Mouse (Mus musculus) kidney, embryonic 16.5 days (tissue): ENCODE data around the gene Baiap2. TPM values are rescaled to one million over a fixed set of nuclear protein-coding genes. Genes with fewer than 3 reads are reported as not detected.
A peak's percentile ranks its signal among the peaks of the same experiment; 100 is the strongest.

ENCODE experiments used
- ATAC-seq: fragments of 200-750 bp; cut with Nextera tagmentation; 2 replicates; pipeline ENCODE4 v1.8.0; 2017; ENCODE audit warnings: moderate TSS enrichment; ENCODE audit not compliant: low FRiP score, low TSS enrichment
- H3K27ac ChIP-seq: fragments of 300-500 bp; sonication (generic); 2 replicates; pipeline ENCODE4 v1.5.1; 2014; ENCODE audit warnings: low read length
- H3K27me3 ChIP-seq: fragments of 300-500 bp; sonication (generic); 2 replicates; pipeline ENCODE4 v1.6.1; 2014; ENCODE audit warnings: low read length, control low read depth, mixed read lengths; ENCODE audit not compliant: insufficient read depth
- H3K36me3 ChIP-seq: fragments of 300-500 bp; sonication (generic); 2 replicates; pipeline ENCODE4 v1.6.1; 2014; ENCODE audit warnings: low read length, control low read depth, mixed read lengths; ENCODE audit not compliant: insufficient read depth
- H3K4me1 ChIP-seq: fragments of 300-500 bp; sonication (generic); 2 replicates; pipeline ENCODE4 v1.6.1; 2014; ENCODE audit warnings: low read length, control low read depth, mixed read lengths; ENCODE audit not compliant: insufficient read depth
- H3K4me2 ChIP-seq: fragments of 300-500 bp; sonication (generic); replicated peaks from 2 replicates; pipeline ENCODE4 v1.6.1; 2014; ENCODE audit warnings: low read depth, low read length
- H3K4me3 ChIP-seq: fragments of 300-500 bp; sonication (generic); 2 replicates; pipeline ENCODE4 v1.5.1; 2014; ENCODE audit warnings: mild to moderate bottlenecking, low read length
- H3K9ac ChIP-seq: fragments of 300-500 bp; sonication (generic); replicated peaks from 2 replicates; pipeline ENCODE4 v1.6.1; 2014; ENCODE audit warnings: low read length
- H3K9me3 ChIP-seq: fragments of 300-500 bp; sonication (generic); 2 replicates; pipeline ENCODE4 v1.6.1; 2016; ENCODE audit warnings: low read length, control low read depth
- WGBS: fragments of 180-500 bp; shearing (Covaris S2); extraction: QIAGEN DNeasy Blood & Tissue Kit; methylation state at CpG from one replicate; pipeline ENCODE4 v1.1.7; 2014; 5-methylcytosine and 5-hydroxymethylcytosine counted together
- polyA plus RNA-seq: library from polyadenylated mRNA; unstranded; fragments of >200 nt; fragmentation: Nextera tagmentation; extraction: Ambion mirVana; gene quantifications from 2 replicates; pipeline ENCODE4 v1.2.1, GENCODE M21; 2015

The Baiap2 gene
- polyA plus RNA-seq, 1 experiment from 2014 or later: 25.3 TPM

DNA sequence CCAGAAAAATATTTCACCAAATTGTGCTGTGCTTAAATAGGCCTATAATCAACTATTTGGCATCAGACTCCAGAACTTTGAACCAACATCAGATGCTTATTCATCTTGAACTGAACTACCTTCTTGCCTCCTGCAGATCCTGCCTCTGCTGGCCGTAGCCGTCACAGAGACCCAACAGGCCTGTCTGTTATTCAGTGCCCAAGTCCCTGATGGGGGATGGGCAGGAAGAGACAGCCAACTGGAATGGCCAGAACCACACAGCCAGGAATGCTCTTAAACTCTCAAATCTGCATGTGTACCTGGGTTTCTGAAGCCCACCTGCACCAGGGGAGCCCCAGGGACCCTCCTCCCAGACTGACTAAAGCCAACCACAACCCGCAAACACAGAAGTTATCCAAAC is 84.4 kb downstream of the Baiap2 start:
- Histone ChIP-seq H3K27ac (no peak overlapping the region), H3K9ac (no peak overlapping the region), H3K4me1 (0 out of 2 replicates have a peak, but pooled peaks cover 8% of the 10 kb centered on the region), H3K36me3 (no peaks in the 10 kb centered on the region), H3K9me3 (no peaks in the 10 kb centered on the region), H3K4me2 (no peak overlapping the region), H3K4me3 (no peak overlapping the region), H3K27me3 (no peaks in the 10 kb centered on the region)
- WGBS: 71% methylated on average over 3 of the region's 3 CpGs
- ATAC-seq: no peak

DNA sequence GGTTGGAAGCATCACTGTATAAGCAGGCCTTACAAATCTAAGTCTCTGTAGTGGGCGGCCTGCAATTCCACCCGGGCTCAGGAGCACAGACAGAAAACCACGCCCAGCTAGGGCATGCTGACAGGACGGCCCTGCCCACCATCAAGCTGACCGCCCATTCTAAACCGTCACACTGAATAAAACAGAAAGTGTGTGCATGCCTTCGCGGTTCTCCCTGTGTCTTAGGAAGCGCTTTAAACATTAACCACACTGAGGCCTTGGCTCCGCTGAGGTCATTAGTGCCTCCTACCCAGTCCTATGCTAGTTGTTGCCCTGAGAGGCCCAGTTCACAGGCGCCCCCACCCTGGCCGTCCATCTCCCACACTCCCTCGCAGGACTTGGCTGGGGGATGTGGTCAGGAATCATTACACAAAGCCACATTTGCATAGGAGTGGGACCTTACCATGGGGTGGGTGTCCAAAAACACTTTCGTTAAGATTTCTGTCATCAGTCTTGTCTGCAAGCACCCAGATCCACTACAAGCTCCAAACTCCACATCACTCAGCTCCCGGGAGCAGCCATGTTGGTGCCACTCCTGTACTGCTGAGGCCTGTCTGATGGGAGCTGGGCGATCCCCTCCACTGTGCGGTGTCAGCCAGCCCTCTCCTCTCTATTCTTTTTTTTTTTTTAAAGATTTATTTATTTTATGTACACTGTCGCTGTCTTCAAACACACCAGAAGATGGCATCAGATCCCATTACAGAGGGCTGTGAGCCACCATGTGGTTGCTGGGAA is 85.9 kb downstream of the Baiap2 start:
- Histone ChIP-seq H3K9me3 (no peaks in the 10 kb centered on the region), H3K27ac (peak overlapping the region; percentile 75), H3K9ac (no peak overlapping the region), H3K4me1 (0 out of 2 replicates have a peak, but pooled peaks cover 8% of the 10 kb centered on the region), H3K4me3 (no peak overlapping the region), H3K36me3 (no peaks in the 10 kb centered on the region), H3K27me3 (no peaks in the 10 kb centered on the region), H3K4me2 (no peak overlapping the region)
- peak; percentile 82 for ATAC-seq
- 45% methylated on average over 18 of the region's 18 CpGs for WGBS

DNA sequence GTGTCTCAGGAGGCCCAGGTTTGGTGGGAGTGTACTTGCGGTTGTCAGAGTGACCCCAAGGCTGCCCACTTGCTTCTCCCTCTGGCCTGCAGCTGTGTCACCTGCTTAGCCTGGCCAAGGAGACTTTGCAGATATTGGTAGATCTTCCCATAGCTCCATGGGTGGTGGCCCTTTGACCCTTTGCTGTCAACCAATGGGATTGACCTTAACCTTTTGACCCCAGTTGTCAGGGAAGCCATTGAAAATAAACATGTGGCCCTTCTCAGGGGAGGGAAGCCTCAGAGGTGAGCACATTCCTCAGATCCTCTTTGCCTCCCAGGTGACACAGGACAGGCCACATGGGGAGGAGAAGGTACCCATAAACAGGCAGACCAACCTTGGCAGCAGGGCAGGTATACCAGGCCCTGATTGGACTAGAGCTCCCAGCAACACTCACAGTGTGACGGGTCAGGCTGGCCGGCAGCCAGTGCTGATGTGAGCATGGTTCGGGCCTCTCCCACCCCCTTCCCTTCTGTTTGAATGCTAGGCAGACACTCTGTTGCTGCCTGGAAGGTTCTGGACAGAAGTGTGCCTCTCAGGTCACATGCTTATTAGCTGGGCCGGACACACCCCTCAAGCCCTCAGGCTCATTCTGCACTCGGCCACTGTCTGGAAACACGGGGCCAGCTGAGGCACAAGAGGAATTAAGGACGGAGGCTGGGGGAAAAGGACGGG is 87.0 kb downstream of the Baiap2 start:
- no peak overlapping the region for H3K4me3 ChIP-seq
- no peak overlapping the region for H3K9ac ChIP-seq
- no peaks in the 10 kb centered on the region for H3K36me3 ChIP-seq
- ATAC-seq: 0 out of 2 replicates have a peak, but pooled peaks have one; percentile 6
- no peaks in the 10 kb centered on the region for H3K27me3 ChIP-seq
- no peaks in the 10 kb centered on the region for H3K9me3 ChIP-seq
- H3K27ac ChIP-seq: no peak overlapping the region
- 0 out of 2 replicates have a peak, but pooled peaks cover 8% of the 10 kb centered on the region for H3K4me1 ChIP-seq
- H3K4me2 ChIP-seq: no peak overlapping the region
- WGBS: 49% methylated on average over 9 of the region's 9 CpGs

DNA sequence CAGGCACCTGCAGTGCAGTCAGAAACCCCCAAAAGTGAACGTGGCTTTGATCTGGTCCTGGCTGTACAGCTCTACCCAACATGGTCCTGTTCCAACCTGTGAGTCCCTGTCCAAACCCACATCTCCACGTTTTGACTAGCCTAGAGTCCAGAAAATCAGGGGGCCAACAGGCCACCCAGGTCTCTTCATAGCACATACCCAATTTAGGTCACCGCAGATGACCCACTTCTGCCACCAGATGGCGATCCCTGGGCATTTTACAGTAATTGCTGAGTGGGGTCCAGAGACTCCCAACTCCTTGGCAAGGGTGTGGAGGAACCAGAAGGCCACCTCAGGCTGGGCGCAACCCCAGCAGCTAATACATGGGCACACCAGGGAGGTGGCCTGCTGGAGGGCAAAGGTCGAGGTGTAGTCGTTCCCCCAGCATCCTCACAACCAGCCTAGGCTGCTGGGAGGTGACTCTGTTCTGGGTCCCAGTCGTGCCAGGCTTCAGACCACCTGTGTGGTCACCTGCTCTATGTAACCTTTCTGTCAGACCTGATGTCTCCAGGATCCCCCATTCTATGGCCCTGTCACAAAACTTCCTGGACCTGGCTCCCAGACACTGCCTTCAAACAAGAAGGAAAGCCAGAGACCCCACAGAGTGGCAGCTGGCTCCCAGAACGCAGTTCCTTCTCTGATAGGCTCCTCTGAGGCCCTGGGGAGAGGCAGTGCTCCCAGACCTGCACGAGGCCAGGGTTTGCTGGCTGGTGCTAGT is 87.8 kb downstream of the Baiap2 start:
- Histone ChIP-seq H3K9ac (no peak overlapping the region), H3K4me1 (0 out of 2 replicates have a peak, but pooled peaks cover 8% of the 10 kb centered on the region), H3K9me3 (no peaks in the 10 kb centered on the region), H3K27me3 (no peaks in the 10 kb centered on the region), H3K27ac (no peak overlapping the region), H3K4me3 (no peak overlapping the region), H3K36me3 (no peaks in the 10 kb centered on the region), H3K4me2 (no peak overlapping the region)
- 41% methylated on average over 10 of the region's 10 CpGs for WGBS
- ATAC-seq: peak; percentile 62

DNA sequence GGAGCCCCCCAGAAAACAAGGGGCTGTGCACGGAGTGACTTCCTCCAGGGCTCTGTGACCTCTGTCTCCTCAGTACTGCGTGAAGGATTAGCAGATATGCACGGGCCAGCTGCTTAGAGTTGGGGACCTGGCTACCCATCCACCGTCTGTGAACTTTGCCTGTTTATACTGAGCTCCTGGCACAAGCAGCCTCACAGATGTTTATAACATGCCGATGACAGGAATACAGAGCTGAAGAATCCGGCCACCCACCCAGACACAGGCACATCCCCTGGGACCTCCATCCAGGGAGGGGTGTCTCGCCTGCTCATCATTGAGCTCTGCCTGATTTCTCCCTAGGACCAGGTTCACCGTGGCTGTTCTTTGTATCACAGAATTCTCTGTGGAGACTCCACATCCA is 89.5 kb downstream of the Baiap2 start:
- Histone ChIP-seq H3K9me3 (no peaks in the 10 kb centered on the region), H3K4me1 (0 out of 2 replicates have a peak, but pooled peaks cover 8% of the 10 kb centered on the region), H3K27ac (no peak overlapping the region), H3K9ac (no peak overlapping the region), H3K27me3 (no peaks in the 10 kb centered on the region), H3K4me3 (no peak overlapping the region), H3K36me3 (no peaks in the 10 kb centered on the region; the same call in 1 of the 2 replicates), H3K4me2 (no peak overlapping the region)
- no peak for ATAC-seq
- WGBS: 57% methylated on average over 8 of the region's 8 CpGs

DNA sequence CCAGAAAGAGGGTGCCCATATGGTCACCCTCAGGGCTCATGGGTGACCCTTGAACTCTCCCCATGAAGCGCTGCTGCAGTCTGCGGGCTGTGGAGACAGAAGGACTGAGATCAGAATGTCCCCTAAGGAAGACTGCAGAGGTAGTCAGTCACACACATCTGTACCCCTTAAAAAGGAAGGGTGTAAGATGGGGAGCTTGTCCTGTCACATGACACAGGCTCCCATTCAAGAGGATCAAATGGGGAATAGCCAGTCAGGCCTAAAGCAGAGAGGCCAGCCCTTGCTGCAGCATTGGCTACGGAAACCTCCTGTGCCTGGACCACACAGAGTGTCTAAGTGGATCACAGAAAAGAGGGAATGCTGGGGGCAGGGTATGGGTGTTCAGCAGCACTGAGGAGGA is 90.9 kb downstream of the Baiap2 start:
- Histone ChIP-seq H3K27ac (no peak overlapping the region), H3K36me3 (no peaks in the 10 kb centered on the region; the same call in 1 of the 2 replicates), H3K4me3 (no peak overlapping the region), H3K27me3 (no peaks in the 10 kb centered on the region), H3K4me2 (no peak overlapping the region), H3K9ac (no peak overlapping the region), H3K4me1 (0 out of 2 replicates have a peak, but pooled peaks cover under 1% of the 10 kb centered on the region), H3K9me3 (no peaks in the 10 kb centered on the region)
- no peak for ATAC-seq
- 79% methylated on average over 3 of the region's 3 CpGs for WGBS

DNA sequence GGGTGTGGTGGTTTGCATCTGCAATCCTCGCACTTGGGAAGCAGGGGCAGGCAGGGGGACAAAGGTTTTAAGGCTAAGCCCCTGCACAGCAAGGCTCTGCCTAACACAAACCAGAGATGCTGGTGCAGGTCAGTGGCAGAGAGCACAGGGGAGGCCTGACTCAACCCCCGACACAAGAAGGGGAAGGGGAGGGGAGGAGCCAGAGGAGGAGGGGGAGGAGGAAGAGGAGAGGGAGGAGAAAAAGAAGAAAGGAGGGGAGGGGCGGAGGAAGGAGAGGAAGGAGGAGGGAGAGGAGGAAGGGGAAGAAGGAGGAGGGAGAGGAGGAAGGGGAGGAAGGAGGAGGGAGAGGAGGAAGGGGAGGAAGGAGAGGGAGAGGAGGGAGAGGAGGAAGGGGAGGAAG is 91.7 kb downstream of the Baiap2 start:
- no peak overlapping the region for H3K4me2 ChIP-seq
- no peaks in the 10 kb centered on the region; the same call in 1 of the 2 replicates for H3K36me3 ChIP-seq
- H3K9ac ChIP-seq: no peak overlapping the region
- H3K27me3 ChIP-seq: no peaks in the 10 kb centered on the region
- whole genome bisulfite sequencing: 55% methylated on average over 3 of the region's 3 CpGs
- H3K9me3 ChIP-seq: no peaks in the 10 kb centered on the region
- no peak overlapping the region for H3K4me3 ChIP-seq
- no peak for ATAC-seq
- H3K4me1 ChIP-seq: no peaks in the 10 kb centered on the region
- H3K27ac ChIP-seq: no peak overlapping the region

DNA sequence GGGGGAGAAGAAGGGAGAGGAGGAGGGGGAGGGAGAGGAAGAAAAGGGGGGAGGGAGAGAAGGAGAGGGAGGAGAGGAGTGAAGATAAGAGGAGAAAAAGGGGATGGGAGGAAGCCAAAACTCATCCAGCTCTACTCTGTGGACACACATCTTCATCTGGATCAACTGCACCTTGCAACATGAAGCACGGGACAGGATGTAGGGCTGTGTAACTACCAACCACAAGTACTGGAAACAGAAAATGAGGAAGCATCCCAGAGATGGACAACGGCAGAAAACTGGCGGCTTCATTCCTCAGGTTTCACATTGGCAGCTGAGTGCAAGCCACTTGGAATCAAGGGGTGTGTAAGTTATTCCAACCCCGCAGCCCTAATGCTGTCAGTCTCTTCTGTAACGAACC is 92.2 kb downstream of the Baiap2 start:
- Histone ChIP-seq H3K9me3 (no peaks in the 10 kb centered on the region), H3K4me3 (no peak overlapping the region), H3K27ac (no peak overlapping the region), H3K4me2 (no peak overlapping the region), H3K36me3 (no peaks in the 10 kb centered on the region; the same call in 1 of the 2 replicates), H3K27me3 (no peaks in the 10 kb centered on the region), H3K4me1 (no peaks in the 10 kb centered on the region), H3K9ac (no peak overlapping the region)
- 37% methylated on average over 5 of the region's 5 CpGs for WGBS
- no peak for ATAC-seq

DNA sequence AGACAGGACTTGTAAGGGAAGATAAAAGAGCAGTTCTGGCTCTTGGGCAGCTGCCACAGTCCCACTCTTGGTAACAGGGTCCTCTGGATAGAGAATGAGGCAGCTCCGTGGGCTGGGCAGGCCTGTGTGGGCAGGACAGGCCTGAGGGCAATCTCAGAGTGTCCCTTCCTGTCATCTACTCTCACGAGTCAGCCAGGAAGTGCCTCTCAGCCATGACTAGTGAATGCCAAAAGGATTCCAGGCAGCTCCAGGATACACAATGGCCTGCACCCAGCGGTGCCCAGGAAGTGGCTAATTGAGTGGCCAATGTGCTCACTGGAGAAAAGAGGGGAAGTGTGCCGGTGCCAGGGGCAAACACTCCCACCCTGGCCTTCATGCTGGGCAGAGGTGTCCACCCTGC is 97.0 kb downstream of the Baiap2 start:
- no peak overlapping the region for H3K4me2 ChIP-seq
- 35% methylated on average over 4 of the region's 4 CpGs for WGBS

More for the DNA sequence above, 97.0 kb downstream of the Baiap2 start:
- Histone ChIP-seq H3K4me1 (peaks cover 14% of the 10 kb centered on the region), H3K9me3 (no peaks in the 10 kb centered on the region), H3K27ac (peak overlapping the region; percentile 5; the same call in 1 of the 2 replicates), H3K4me3 (no peak overlapping the region), H3K9ac (no peak overlapping the region), H3K27me3 (no peaks in the 10 kb centered on the region), H3K36me3 (no peaks in the 10 kb centered on the region; the same call in 1 of the 2 replicates)
- no peak for ATAC-seq
